Mouse (Mus musculus) left cerebral cortex, adult 18-20 months (tissue): ENCODE results near the gene 2310007B03Rik. TPM values are rescaled to one million over a fixed set of nuclear protein-coding genes. Genes with fewer than 3 reads are reported as not detected.
"Not testable (repeated sequence)": the region's sequence is repeated elsewhere in the genome, so short reads cannot be mapped to it uniquely, and the experiment has no call there.

Experiments used
- DNase-seq, 2 experiments: peaks; one replicate each; pipeline ENCODE4 v3.0.0; 2021 to 2022; ENCODE audit warnings: low spot score in 2 of 2, mixed read lengths in 1 of 2
- long read RNA-seq, 2 experiments: library from polyadenylated mRNA; stranded (forward); transcript quantifications; one replicate each; pipeline ENCODE4 v2.0.0; 2021
- total RNA-seq, 2 experiments: library from RNA; stranded (reverse); gene quantifications; 2 replicates each; pipeline ENCODE4 v1.2.3; 2021

2310007B03Rik gene
- not detected for total RNA-seq
- long read RNA-seq, experiment 1 = 0 reads
- long read RNA-seq, experiment 2 = 0 reads

- no peak for DNase-seq
Measured at GRCm38 (mm10) chr1:93160501-93161133, at the start of gene 2310007B03Rik. Gene 2310007B03Rik (minus strand): TSS chr1:93160948.

- DNase-seq = peak; percentile 31 to 36
Measured at GRCm38 (mm10) chr1:93210213-93210641, 49.5 kb upstream of the 2310007B03Rik start.

GRCm38 (mm10) chr1:93207536-93208064 lies 46.9 kb upstream of the 2310007B03Rik start:
- peak in 1 of 2 experiments; percentile 16 for DNase-seq

- no peak for DNase-seq
Measured at GRCm38 (mm10) chr1:93206277-93206970, 45.7 kb upstream of the 2310007B03Rik start.

- no peak for DNase-seq
Measured at GRCm38 (mm10) chr1:93197916-93198315, 37.2 kb upstream of the 2310007B03Rik start.

- DNase-seq = not testable (repeated sequence)
Measured at GRCm38 (mm10) chr1:93197454-93197853, 36.7 kb upstream of the 2310007B03Rik start.

- no peak for DNase-seq
Measured at GRCm38 (mm10) chr1:93194961-93195360, 34.2 kb upstream of the 2310007B03Rik start.

GRCm38 (mm10) chr1:93190726-93191305 lies 30.1 kb upstream of the 2310007B03Rik start:
- DNase-seq = no peak

- DNase-seq = peak in 1 of 2 experiments; percentile 8
Measured at GRCm38 (mm10) chr1:93184071-93184828, 23.5 kb upstream of the 2310007B03Rik start.

GRCm38 (mm10) chr1:93182281-93182680 lies 21.5 kb upstream of the 2310007B03Rik start:
- no peak for DNase-seq

- DNase-seq = peak; percentile 36 to 50
Measured at GRCm38 (mm10) chr1:93176525-93177332, 16.0 kb upstream of the 2310007B03Rik start.

- DNase-seq = no peak
Measured at GRCm38 (mm10) chr1:93175849-93176248, 15.1 kb upstream of the 2310007B03Rik start.

- DNase-seq = peak; percentile 80 to 87
Measured at GRCm38 (mm10) chr1:93174399-93174798, 13.7 kb upstream of the 2310007B03Rik start.

- peak in 1 of 2 experiments; percentile 17 for DNase-seq
Measured at GRCm38 (mm10) chr1:93173665-93174064, 12.9 kb upstream of the 2310007B03Rik start.

- DNase-seq = no peak
Measured at GRCm38 (mm10) chr1:93168295-93168775, 7.6 kb upstream of the 2310007B03Rik start, which contains the start of gene Crocc2. Gene Crocc2 (plus strand): TSS chr1:93168725.

- DNase-seq = no peak
Measured at GRCm38 (mm10) chr1:93166346-93167079, 5.8 kb upstream of the 2310007B03Rik start.

GRCm38 (mm10) chr1:93165447-93165846 lies 4.7 kb upstream of the 2310007B03Rik start:
- no peak for DNase-seq

GRCm38 (mm10) chr1:93162588-93162987 lies 1.8 kb upstream of the 2310007B03Rik start:
- DNase-seq = no peak

- no peak for DNase-seq
Measured at GRCm38 (mm10) chr1:93161921-93162320, 1.2 kb upstream of the 2310007B03Rik start.
